Mouse (Mus musculus): ENCODE measurements around the gene Kifc3.
"Not testable (repeated sequence)": the region's sequence is repeated elsewhere in the genome, so short reads cannot be mapped to it uniquely, and the experiment has no call there.

Gene Kifc3

GRCm38 (mm10) chr8:95202056-95202570 lies 499 bp downstream of the Kifc3 start:
- no peak for DNase-seq (ENCODE audit: low read depth)

- DNase-seq (ENCODE audit: low read depth): no peak
Observed at GRCm38 (mm10) chr8:95201491-95201890, 1.1 kb downstream of the Kifc3 start.

- DNase-seq (ENCODE audit: low read depth): no peak
Observed at GRCm38 (mm10) chr8:95200001-95200405, 2.6 kb downstream of the Kifc3 start.

GRCm38 (mm10) chr8:95195728-95196127 lies 6.9 kb downstream of the Kifc3 start:
- no peak for DNase-seq (ENCODE audit: low read depth)

- DNase-seq (ENCODE audit: low read depth): no peak
Observed at GRCm38 (mm10) chr8:95191497-95192175, 11.0 kb downstream of the Kifc3 start.

GRCm38 (mm10) chr8:95187579-95187978 lies 15.0 kb downstream of the Kifc3 start:
- DNase-seq (ENCODE audit: low read depth): no peak

GRCm38 (mm10) chr8:95185891-95186513 lies 16.6 kb downstream of the Kifc3 start:
- DNase-seq (ENCODE audit: low read depth): no peak

- DNase-seq (ENCODE audit: low read depth): no peak
Observed at GRCm38 (mm10) chr8:95185104-95185503, 17.5 kb downstream of the Kifc3 start.

- no peak for DNase-seq (ENCODE audit: low read depth)
Observed at GRCm38 (mm10) chr8:95184171-95184570, 18.4 kb downstream of the Kifc3 start.

- no peak for DNase-seq (ENCODE audit: low read depth)
Observed at GRCm38 (mm10) chr8:95181850-95182249, 20.8 kb downstream of the Kifc3 start.

- no peak for DNase-seq (ENCODE audit: low read depth)
Observed at GRCm38 (mm10) chr8:95178191-95178590, 24.4 kb downstream of the Kifc3 start.

- DNase-seq (ENCODE audit: low read depth): no peak
Observed at GRCm38 (mm10) chr8:95176985-95177384, 25.6 kb downstream of the Kifc3 start.

GRCm38 (mm10) chr8:95175808-95176207 lies 26.8 kb downstream of the Kifc3 start:
- no peak for DNase-seq (ENCODE audit: low read depth)

GRCm38 (mm10) chr8:95175306-95175705 lies 27.3 kb downstream of the Kifc3 start:
- DNase-seq (ENCODE audit: low read depth): no peak

- no peak for DNase-seq (ENCODE audit: low read depth)
Observed at GRCm38 (mm10) chr8:95172433-95172832, 30.2 kb downstream of the Kifc3 start.

- DNase-seq (ENCODE audit: low read depth): no peak
Observed at GRCm38 (mm10) chr8:95167726-95168125, 34.9 kb downstream of the Kifc3 start.

- no peak for DNase-seq (ENCODE audit: low read depth)
Observed at GRCm38 (mm10) chr8:95166400-95166799, 36.2 kb downstream of the Kifc3 start.

GRCm38 (mm10) chr8:95165923-95166322 lies 36.7 kb downstream of the Kifc3 start:
- no peak for DNase-seq (ENCODE audit: low read depth)

- no peak for DNase-seq (ENCODE audit: low read depth)
Observed at GRCm38 (mm10) chr8:95164469-95164868, 38.1 kb downstream of the Kifc3 start.

GRCm38 (mm10) chr8:95163969-95164368 lies 38.6 kb downstream of the Kifc3 start:
- DNase-seq (ENCODE audit: low read depth): not testable (repeated sequence)

- DNase-seq (ENCODE audit: low read depth): no peak
Observed at GRCm38 (mm10) chr8:95162785-95163184, 39.8 kb downstream of the Kifc3 start.

- no peak for DNase-seq (ENCODE audit: low read depth)
Observed at GRCm38 (mm10) chr8:95159344-95159743, 43.3 kb downstream of the Kifc3 start.

GRCm38 (mm10) chr8:95158654-95159053 lies 44.0 kb downstream of the Kifc3 start:
- DNase-seq (ENCODE audit: low read depth): no peak

- DNase-seq (ENCODE audit: low read depth): no peak
Observed at GRCm38 (mm10) chr8:95157145-95157544, 45.5 kb downstream of the Kifc3 start.

All from naive thymus-derived CD4-positive, alpha-beta T cell, adult 2 months (primary cell).